Mouse (Mus musculus) layer of hippocampus, adult 2 months (tissue): Measurements from ENCODE around the gene Nutm2. TPM values are rescaled to one million over a fixed set of nuclear protein-coding genes. Genes with fewer than 3 reads are reported as not detected.

Source experiments
- total RNA-seq, 2 experiments: library from RNA; stranded (reverse); gene quantifications; 2 replicates each; pipeline ENCODE4 v1.2.3; 2021

The Nutm2 gene
- total RNA-seq, 2 experiments from 2014 or later = not detected

Other genes with a start within 250 kb of the Nutm2 start
- gene Gm906, start 217.0 kb upstream of the Nutm2 start, total RNA-seq = not detected
- gene Fbxw17, start 49.4 kb upstream of the Nutm2 start, total RNA-seq = 10 to 100 TPM; 19.7 to 19.9 TPM
- gene Gm47429, start 23.4 kb upstream of the Nutm2 start, total RNA-seq = not detected
- gene Gm904, start 175.9 kb downstream of the Nutm2 start, total RNA-seq = not detected
- not detected for gene Gm8765, start 231.0 kb downstream of the Nutm2 start, total RNA-seq